Mouse (Mus musculus) layer of hippocampus, adult 9-11 months (tissue): ENCODE data around the gene Il2rg.

Experiments
- DNase-seq: peaks from one replicate; pipeline ENCODE4 v3.0.0; 2022

Il2rg gene

DNA sequence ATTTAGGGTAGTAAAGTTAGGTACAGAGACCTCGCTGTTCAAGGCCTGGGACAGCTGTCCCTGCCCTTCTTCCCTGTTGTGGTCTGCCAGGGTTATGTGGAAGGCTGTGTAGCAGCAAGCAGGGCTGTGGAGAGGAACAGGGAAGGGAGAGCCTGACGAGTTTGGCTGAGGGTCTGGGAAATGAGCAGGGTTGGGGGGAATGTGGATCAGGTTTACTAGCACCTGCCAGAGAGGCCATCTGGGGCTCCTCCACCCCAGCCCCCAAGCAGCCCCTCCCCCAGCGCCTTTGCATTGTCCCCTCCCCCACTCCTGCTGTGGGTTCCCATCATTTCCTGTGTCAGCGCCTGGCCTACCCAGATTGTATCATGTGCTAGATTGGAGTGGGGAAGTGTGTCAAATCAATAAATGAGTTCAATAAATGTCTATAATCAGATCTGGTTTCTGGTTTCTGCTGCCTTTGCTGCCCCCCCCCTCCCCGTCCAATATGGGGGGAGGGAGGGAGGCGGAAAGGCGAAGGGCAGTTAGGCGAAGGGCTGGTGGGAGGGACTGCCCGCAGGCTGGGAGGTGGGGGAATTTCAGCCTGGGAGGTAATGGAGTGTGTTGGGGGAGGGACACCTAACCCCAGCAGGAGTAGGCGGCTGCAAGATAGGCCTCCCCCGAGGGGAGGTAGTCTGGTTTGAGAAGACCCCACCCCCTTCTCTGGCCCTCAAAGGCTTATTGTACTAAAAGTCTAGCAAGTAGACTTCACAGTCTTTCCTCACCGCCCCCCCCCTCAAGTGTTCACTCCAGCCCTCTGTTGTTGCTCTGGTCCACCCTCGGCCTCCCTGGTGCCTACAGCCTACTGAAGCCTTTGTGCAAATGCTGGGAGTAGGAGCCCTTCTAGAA is 7.4 kb downstream of the Il2rg start:
- no peak for DNase-seq

DNA sequence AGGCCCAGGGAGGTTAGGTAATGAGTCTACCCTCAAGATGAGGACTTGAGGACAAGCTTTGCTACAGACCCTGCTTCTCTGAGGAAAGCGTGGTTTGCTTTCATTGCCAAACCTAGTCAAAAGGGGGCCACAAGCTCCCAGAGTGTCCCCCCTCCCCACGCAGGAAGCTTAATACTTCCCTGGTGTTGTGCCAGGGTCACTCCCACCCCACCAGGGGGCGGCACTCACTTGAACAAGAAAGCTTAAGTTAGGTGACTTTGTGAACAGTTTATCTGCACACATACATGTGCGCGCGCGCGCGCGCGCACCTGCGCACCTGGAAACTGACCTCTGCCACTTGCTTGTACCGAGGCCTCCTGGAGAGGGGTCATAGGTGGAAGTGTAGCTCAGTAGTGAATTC is 11.5 kb downstream of the Il2rg start:
- no peak for DNase-seq

DNA sequence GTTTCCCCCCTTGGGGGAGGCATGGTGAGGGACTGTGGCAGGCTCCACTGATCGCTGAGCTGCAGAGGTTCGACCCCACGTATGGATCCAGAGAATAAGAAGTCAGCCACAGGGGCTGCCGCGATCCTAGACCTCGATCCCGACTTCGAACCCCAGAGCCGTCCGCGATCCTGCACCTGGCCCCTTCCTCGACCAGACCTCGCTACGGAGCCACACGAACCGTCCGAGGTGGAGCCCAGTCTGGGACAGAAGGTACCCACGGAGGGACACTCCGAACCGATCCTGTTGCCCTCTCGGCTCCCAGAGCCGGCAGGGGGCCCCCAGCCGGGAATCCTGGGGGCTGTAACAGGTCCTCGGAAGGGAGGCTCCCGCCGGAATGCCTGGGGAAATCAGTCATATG is 13.3 kb downstream of the Il2rg start:
- DNase-seq, result no peak

GRCm38 (mm10) chrX:101253952-101254729 is 13.9 kb downstream of the Il2rg start, which contains the start of gene Foxo4:
TSS of gene Foxo4 (plus strand) at chrX:101254528.
- peak; percentile 89 for DNase-seq

DNA sequence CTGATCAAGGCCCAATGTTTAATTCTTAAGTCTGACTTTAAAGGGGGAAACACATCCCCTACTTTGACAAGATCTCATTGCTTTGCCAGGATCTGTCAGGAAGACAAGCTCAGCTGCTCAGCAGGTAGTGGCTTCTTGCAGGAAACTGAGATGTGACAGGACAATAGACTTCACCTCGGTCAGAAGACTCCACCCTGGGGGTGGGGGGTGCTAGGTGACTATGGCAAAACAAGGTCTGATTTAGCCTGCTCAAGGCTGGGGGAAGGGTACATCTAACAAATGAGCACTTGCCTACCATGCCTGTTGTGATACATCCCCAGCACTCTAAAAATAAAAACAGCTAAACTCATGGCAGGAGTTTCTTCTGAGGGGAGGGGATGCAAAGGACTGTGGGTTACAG is 23.0 kb downstream of the Il2rg start:
- DNase-seq, result no peak

- DNase-seq, result no peak
Observed at GRCm38 (mm10) chrX:101222796-101223162, 45.3 kb downstream of the Il2rg start.

- DNase-seq, result peak; percentile 95
Observed at GRCm38 (mm10) chrX:101221834-101222795, 45.9 kb downstream of the Il2rg start, which contains the start of gene Snx12. TSS of gene Snx12 (minus strand) at chrX:101222563.
